Mouse (Mus musculus) layer of hippocampus, adult 8-10 months (tissue): ENCODE results near the gene Grm8. TPM values are rescaled to one million over a fixed set of nuclear protein-coding genes. Genes with fewer than 3 reads are reported as not detected.

Experiments used
- DNase-seq, 2 experiments: peaks; one replicate each; pipeline ENCODE4 v3.0.0; 2022; ENCODE audit warnings: low spot score in 2 of 2
- total RNA-seq, 4 experiments: library from RNA; stranded (reverse); gene quantifications; 2 replicates each; pipeline ENCODE4 v1.2.4; 2022

Gene Grm8
- total RNA-seq, 4 experiments from 2014 or later, result 10.2 to 14.0 (median 12.2) TPM

DNA sequence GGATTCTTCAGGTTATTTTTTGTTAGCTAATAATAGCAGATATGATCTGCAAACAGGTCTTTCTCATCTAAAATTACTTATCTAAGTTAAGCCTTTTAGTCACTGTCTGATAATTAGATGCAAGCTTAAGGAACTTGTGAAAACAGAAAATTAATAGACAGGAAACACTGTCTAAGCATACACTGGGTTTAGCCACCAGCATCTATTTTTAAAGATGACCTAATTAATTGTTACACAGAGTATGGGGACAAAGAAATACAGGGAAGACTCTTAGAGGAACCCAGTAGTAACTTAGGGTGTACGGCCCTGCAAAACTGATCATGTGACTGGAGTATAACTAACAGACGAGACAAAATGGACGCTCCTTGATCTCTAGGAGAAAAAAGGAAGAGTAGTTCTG lies 92.6 kb downstream of the Grm8 start:
- no peak for DNase-seq

DNA sequence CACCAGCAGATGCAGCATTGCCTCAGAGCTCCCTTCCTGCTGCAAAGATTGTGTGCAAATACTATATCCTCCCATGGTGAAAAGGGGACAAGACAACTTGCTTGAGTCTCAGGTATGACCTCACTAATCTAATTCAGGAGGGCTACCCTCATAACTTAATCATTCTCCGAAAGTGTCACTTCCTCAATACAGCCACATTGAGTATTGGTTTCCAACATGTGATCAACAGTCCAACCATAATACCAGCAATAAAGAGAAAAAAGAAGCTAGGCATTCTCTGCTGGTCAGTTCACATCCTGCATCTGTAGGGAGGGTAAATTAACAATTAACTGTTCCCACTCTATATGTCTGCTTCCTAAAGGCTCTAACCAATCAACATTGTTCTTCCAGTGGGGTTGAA lies 94.2 kb downstream of the Grm8 start:
- DNase-seq, result no peak

DNA sequence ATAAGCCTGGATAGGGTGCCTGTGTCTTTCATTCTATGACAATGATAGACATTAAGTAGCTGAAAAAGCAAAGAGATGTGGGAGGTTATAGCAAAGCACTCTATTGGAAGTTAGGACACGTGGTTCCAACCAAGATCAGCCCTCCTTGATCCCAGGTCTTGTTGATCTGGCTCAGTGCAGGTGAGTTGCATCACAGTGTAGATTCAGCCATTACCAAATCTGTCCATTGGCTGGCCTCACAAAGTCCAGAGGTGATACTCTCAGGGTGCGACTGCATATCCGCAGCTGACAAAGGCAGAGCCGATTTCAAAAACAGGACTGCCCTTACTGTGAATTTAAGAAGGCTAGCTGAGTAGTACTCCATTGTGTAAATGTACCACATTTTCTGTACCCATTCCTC lies 103.0 kb downstream of the Grm8 start:
- DNase-seq, result no peak

DNA sequence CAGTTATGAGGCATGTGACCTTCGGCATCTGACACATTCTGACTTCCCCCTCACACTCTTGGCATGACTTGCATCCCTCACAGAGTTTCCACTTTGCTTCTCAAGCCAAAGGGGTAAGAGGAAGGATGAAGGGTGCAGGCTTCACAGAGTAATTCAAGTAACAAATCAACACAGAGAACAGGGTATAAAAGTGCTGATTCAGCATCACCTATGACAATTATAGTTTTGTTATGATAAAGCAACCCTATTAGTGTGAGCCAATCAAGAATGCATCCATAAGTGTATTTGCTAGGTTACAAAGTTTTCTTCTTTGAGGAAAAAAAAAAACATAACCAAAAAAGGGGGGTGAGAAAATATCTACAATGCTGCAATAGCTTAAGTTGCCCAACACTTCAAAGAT lies 117.3 kb downstream of the Grm8 start:
- DNase-seq, result no peak

DNA sequence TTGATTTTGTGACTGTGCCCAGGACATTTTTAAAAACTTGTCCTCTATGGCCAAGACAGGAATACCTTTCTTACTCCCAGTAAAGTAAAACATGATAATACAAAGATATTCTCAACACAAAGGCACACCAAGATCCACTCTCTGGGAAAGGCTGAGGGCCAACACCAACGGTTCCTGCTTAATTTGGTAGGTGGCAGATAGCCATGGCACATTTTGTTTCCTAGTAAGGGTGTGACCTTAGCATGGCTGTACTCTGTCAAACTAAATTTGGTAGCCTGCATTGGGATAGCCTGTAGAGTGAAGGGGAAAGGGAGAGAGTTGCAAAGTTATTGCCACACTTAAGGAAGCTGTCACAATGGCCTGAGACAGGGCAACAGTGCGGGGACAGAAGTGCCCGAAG lies 128.0 kb downstream of the Grm8 start:
- DNase-seq, result no peak

DNA sequence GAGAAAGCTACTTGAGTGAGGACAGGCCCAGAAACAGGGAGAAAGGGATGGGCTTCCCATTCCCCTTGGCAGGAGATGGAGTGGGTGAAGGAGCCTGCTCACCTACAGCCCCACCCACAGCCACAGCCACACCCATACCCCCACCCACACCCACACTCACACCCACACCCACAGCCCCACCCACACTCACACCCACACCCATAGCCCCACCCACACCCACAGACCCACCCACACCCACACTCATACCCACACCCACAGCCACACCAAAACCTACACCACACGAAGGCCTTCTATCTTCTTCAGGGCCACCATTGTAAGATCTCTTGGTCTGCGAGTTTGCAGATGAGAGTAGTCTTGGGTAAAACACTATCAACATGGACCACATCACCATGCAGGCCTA lies 137.7 kb downstream of the Grm8 start:
- no peak for DNase-seq

DNA sequence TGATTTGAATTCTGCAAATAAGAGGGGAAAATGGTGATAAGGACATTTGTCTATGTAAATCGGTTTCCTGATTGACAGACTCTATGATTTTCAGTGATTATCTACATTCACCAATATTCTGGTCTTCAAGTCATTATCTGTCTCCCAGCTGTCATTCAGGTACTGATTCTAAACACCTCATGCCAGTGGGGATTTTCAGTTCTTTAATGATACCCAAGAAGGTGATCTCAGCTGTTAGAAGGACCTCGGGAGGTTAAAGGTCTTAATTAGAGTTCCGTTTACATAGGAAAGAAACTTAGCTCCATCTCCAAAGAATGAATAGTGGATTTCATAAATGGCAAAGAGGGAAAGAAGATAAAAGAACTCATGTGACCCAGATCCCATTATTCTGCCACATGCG lies 143.7 kb downstream of the Grm8 start:
- DNase-seq, result no peak

DNA sequence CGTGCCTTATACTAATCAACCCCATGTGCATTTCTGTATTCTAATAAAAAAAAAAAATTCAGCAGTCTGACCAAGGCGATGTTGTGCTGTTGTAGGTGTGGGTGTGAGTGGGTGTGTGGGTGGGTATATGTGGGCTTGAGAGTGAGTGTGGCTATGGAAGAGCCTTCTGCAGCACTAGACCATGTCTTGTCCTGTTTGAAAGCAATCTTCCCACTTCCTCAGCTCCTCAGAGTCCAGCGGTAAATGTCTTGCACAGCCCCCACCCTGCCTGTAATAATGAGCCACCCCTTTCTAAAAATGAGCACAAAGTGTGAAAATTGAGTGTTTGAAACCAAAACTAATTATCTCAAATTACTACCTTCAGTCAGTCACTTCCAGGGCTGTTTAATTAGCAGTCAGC lies 152.4 kb downstream of the Grm8 start:
- DNase-seq, result no peak

DNA sequence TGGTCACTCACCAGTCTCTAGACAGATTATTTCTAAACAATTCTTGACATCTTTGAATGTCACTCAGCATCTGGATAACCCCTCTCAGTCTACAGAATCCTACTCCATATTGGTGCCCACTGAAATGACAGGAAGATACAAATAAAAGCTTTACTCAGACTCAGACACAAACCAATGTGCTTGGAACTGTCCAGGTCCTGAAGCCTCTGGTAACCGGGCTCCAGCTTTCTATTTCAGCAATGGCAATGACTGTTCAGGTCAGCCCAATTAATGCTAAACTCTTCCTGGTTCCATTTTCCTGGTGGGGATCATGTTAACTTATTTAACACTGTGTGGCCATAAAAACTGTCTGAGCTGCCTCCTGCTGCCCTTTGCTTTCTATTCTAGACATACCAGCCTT lies 153.0 kb downstream of the Grm8 start:
- DNase-seq, result no peak

DNA sequence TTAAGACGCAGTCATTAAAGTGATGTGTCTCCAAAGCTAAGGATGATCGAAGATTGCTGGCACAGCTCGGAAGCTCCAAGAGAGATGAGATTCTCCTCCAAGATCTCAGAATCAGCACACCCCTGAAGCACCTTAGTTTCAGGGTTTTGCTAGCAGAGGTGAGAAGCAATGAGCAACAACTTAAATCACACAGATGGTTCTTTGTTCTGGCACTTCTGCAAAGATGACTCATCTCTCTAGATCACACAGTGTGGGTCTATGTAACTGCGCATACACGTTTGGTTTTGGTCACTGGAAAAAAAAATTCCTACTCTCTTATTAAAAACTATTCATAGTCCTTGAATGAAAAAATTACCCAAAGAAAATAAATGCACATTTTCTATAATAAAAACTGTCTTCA lies 157.6 kb downstream of the Grm8 start:
- DNase-seq, result no peak

DNA sequence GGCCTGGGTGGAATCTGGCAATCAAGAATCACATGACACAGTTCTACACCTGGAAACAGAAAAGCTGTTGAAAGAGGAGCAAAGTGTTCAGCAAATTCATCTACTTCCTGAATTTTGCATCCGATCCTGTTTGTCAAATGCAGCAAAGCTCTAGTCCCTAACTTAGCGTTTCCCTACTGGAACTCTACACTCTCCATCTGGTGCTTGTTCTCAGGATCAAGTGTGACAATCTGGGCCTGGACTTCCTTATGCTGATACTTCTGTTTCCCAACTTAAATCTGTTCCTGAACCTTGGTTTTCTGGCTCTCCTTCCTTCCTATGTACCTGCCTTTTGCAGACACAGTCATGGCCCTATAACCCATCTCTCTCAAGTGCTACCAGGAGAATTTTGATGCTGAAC lies 166.1 kb downstream of the Grm8 start:
- peak in 1 of 2 experiments; percentile 9 for DNase-seq

DNA sequence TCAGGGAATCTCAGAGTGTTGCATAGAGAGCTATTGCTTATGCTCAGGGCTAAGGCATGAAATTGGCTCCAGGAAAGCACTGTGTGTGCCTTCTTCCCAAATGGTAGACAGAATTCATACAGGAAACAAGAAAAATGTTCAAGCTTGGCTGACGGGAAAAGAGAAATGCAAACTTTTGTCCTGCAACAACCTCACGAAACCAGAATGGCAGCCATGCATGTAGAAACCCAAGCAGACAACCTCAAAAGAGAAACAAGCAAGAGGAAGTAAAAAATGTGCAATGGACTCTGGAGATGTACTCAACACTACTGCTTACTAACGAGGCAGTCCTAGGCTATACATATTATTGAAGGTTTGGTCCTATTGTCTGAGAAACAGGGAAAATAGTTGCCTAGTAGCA lies 167.9 kb downstream of the Grm8 start:
- DNase-seq, result no peak

DNA sequence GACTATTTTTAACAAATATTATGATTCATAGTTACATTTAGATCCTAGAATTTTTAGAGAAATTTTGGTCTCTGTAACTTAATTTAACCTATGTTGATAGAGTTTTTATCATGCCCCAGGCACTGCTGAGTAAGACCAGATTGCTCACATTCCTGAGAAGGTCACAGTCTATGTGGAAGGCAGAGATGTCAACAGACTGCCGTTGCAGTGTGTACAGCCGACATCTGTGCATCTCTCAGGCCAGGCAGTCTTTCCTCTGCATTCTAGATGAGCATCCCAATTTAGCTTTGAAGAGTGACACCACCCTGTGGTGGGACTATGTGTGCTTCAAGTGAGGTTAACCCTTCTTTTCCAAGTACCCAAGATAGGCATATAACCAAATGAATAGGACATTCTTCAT lies 169.7 kb downstream of the Grm8 start:
- DNase-seq, result no peak

DNA sequence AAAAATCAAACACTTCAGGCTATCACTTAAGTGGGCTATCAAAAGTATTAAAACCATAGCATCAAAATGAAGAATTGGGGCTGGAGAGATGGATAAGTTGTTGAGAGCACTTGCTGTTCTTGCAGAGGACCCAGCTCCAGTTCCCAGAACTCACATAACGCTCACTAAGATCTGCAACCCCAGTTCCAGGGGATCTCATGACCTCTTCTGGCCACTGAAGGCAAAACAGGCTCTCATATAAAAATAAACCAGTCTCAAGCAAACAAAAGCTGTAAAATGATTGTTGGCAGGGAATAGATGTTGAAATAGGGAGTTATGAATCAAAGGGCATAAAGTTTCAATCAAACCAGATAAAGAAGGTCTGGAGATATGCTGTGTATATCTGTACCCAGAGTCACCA lies 171.1 kb downstream of the Grm8 start:
- DNase-seq, result no peak

DNA sequence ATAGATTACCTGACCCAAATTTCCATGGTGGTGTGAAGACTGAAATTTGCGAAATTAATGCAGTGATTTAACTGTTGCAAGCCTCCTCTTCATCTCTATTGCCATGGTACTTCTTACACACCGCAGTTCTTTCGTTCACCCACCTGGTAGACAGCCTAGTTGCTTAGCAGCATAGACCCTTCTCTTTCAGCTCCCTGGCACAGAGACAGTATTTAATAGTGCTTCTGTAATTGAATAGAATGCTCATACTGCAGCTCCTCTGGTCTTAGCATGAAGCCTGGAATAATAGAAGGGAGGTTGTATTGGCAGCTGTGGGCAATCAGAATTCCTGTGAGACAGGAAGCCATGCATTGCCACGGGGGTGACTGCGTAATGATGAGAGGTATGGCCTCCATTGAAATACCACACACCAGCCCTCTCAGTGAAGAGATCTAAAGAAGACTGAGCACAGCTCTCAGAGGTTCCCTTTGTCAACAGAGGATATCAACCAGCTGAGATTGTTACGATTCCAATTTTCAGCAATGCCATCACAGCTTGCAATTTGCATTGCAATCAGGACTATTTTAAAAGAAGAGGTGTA lies 178.6 kb downstream of the Grm8 start:
- no peak for DNase-seq

DNA sequence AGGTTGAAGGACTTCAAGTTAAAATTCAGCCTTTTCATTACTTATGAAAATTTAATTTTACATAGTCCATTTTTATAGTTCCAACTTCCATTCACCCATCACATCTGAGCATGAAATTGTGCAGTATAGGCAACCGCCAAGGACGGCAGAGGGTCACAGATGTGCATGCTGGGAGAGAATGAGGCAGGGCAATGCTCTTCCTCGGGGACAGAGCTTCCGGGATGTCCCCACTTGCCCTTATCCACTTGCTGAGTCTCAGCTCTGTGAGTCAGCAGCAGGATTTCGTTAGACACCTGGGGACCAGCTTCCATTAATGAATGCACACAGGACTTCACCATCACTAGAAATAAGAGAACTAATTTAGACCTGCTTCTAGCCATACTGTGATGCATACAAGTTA lies 183.5 kb downstream of the Grm8 start:
- DNase-seq, result no peak

DNA sequence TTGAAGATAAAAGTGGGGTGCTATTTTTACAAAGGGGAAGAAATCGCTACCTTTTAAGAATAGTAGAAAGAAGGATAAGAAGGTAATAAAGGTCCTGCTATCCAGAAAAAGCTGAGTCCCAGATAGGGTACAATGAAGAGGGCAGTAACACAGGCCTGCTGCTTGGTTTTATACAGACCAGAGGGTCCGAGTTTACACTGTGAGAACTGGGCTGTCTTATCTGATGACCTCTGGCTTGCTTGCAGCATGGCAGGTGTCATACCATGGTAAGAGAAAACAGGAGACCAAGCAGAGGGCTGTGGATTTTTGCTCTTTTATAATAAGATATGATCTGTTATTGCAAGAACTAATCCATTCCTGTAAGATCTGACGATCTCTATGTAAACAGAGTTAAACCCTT lies 206.9 kb downstream of the Grm8 start:
- no peak for DNase-seq

DNA sequence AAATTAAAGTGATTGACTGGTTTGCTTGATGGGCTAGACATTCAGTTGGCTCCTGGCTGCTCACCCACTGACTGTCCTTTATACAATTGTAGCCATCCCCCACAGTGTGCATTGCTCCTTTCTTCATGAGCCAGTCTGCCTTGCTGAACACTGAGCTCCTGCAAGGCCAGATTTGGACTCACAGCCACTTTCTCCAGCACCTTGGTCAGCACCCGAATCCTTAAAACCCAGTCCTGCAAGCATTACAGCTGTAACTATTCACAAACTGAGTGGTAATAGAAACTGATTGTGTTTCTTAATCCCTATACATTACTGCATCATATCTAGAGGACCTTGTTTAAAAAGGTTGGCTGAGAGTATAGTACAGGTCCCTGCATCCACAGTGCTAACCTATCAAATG lies 221.7 kb downstream of the Grm8 start:
- no peak for DNase-seq

DNA sequence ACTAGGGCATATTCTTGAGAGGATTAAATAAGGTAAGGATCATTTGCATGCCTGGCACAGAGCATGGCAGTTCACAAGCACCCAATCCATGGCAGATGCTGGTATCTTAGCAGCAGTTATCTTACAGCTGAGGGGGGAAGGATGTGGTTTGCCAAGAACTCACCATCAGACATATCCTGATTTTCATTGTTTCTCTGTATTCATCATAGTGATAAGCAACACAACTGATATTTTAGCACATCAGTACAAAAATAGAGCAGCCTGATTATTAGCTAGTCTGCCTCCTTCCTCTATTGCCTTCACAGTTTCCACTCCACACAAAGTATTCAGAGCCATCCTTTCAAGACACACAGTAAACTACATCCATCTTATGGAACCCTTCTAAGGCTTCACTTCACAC lies 230.6 kb downstream of the Grm8 start:
- DNase-seq, result no peak

DNA sequence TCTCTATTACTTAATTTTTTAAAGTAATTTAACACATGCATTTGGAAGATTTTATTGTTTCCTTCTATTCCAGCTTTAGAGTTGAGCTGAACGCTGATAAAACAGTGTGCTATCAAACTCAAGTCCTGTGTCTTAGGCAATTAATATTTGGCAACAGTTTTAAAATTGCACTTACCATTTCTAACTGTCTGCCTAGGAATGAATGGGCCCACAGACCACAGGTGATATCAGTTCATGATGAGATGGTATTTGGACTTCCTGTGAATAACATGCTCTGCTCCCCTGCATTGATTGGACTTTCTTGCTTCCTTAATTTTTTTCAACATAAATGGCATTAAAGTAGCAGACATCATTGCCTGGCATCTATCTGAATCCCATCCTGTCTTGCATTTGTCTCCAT lies 232.8 kb downstream of the Grm8 start:
- no peak for DNase-seq

DNA sequence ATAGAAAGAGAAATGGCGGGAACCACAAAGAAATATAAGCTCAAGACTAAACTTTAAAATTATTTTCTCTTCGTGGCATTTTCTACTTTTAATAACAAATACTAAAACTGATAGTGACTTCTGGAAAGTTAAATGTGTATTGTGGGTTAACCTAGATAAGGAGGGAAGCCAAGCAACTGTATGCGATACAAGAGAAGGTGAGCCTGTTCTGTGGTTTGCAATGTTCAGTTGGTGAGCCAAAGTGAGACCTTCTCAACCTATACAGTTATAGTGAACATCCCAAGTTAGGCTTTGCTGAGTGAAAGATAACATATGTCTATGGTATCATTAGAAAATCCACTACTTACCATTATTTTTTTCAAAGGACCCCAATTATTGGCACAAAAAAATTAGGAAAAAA lies 233.6 kb downstream of the Grm8 start:
- DNase-seq, result no peak

DNA sequence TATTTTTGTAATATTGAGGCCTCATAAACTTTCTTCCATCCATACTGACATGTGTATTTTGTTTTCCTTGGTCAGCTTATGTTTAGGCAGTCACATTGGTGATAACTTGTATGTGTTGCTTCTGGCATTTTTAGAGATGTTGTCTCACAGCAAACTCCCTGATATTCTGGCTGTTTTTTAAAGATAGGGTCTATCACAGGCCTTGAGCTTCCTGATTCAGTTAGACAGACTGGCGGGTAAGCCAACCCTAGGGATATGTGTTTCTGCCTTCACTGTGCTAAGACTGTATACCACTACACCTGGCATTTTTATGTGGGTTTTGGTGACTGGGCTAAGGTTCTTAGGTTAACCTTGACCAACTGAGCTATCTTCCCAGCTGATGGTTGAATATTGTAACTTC lies 239.8 kb downstream of the Grm8 start:
- DNase-seq, result no peak

DNA sequence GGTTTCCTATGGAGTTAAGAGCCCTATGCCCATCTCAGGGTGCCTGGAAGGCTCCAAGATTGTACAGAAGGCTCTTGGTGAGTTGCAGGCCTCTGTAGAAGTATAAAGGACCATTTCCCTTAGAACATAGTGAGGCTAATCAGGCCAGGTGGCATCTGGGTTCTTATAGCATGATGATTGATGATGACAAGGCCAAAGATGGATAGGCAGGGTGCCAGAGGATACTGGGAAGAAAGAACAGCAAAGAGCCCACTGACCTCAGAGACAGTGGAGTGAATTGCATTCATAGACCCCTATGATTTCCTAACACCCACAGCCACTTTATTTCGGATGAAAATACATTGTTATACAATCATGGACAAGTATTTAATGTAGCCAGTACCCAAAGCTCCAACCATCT lies 242.1 kb downstream of the Grm8 start:
- no peak for DNase-seq

DNA sequence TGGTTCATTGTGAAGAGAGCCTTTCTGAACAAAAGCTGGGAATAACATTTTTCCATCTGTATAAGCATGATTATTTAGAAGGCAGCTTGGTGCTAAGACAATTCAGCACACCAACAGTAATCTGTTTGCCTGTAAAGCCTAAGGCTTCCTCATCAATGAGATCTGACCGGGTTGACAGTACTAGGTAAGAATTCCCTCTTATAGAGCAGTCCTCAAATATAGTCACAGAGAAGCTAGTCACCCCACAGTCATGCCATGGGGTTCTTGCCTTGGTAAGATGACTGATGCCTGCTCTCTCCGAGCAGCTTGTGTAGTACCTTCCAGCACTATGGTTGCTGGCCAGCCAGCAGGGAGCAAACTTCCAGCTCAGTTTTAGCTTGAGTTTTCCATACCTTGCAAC lies 246.6 kb downstream of the Grm8 start:
- DNase-seq, result no peak
